Mouse (Mus musculus): ENCODE results near the gene Hspg2.

Gene Hspg2

DNA sequence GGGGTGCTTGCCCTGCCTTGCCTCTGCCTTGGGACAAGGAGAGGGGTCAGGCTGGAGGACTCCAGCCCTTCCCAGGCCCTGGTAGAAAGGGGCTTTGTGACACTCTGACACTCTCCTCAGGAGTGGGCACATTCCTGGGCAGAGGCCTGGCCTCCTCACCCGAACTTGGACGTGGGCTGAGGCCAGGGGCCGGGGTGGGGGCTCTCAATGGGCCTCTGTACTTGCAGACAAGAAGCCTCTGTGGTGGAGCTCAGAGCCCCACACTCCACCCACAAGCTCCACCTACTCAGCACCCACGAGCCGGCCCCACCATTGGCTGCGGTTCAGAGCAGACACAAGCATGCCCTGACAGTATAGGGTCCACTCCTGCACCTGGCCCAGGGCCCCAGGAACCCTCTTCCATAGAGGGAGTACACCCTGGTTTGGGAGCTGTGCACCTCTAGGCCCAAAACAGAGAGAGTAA is 35.0 kb downstream of the Hspg2 start:
- no peak for DNase-seq

DNA sequence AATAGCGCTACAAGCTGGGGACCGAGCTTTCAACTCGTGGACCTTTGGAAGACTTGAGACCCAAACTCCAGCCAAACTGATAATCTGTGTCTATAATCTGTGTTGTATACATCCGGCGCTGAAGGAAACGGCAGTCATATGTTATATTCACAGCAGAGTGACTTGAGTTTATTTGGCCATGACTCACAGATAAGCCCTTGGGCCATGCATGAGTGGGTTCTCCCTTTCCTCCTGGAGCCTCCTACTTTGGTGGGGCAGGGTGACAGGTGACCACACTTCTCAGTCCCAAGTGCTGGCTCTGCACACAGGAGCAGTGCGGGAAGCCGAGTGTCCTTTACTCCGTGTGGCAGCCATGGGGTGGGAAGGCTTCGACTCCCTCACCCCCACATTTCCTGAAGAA is 38.1 kb downstream of the Hspg2 start:
- DNase-seq = no peak

DNA sequence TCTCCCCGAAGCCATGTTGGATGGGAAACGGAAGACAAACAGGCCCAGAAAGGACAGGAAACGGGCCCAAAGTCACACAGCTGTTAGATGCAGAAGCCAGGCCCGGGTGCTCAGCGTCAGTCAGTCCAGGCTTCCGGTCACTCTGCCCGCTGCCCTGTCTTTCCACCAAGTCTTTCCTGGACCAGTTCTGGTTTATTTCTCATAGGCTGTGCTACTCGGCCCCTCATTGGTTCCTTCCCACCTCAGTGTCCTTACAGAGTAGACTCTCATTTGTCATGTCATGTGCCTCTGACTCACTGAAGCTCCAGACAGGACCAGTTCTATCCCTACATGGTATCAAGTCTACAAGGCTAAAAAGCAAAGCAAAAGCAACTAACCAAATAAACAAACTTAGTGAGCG is 41.0 kb downstream of the Hspg2 start:
- DNase-seq = no peak

DNA sequence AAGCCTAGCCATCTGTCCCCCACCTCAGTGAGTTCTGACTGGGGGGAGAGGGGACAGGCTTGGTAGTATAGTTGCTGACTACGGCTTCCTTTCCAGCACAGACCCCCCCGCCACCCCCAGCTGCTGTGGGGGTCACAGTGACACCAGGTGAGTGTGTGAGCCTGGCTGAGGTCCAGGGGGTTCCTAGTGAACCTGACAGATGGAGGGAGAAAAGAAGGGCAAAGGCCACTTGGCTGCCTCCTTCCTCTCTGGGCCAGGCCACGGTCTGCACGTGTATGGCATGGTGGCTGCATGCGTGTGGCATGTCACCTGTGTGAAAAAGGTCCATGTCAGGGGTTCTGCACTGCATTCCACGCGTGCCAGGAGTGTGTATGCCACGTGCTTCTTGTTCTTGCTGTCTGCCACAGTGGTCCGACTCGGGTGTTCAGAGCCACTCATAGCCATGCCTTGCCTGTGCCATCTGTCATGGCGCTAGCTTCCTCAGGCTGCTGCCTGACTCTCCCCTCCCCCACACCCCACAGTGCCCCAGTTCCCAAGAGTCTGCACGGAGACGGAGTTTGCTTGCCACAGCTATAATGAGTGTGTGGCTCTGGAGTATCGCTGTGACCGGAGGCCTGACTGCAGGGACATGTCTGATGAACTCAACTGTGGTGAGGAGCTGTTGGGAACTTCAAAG is 41.6 kb downstream of the Hspg2 start:
- DNase-seq = no peak

DNA sequence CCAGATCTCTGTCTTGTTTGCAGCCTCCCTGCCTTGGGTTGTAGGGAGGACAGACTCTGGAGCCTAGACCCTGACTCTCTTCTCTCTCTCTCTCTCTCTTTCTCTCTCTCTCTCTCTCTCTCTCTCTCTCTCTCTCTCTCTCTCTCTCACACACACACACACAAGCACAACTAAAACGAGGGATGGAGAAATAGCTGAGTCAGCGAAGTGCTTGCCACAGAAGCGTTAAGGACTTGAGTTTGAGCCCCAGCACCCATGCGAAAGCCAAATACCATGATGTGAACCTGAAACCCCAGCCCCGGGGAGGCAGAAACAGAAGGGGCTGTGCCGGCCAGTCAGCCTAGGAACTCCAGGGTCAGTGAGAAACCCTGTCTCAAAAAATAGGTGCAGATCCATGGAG is 44.3 kb downstream of the Hspg2 start:
- DNase-seq = no peak

DNA sequence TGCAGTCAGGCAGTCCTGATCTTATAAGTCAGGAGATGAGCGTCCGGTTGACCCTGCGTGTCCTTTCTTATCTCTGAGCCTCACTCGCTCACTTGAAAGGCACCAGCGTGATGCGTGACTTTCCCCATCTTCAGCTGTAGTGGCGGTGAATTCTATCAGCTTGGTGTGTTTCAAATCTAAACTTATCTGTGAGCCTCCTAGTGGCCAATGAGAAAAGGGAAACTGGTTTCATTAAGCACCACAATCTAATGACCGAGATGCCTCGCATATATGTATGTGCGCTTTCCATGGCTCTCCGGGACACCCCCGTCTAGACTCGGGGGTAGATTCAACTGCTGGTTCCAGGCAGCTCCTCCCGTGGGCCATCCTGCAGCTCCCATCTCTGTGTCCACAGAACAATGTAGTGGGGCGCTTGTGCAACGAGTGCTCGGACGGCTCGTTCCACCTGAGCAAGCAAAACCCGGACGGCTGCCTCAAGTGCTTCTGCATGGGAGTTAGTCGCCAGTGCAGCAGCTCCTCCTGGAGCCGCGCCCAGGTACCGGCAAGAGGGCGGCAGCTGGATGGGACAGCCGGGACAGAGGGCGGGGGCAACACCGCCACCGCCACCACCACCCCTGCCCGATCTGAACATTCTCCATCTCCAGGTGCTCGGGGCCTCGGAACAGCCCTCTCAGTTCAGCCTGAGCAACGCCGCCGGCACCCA is 49.6 kb downstream of the Hspg2 start:
- no peak for DNase-seq

DNA sequence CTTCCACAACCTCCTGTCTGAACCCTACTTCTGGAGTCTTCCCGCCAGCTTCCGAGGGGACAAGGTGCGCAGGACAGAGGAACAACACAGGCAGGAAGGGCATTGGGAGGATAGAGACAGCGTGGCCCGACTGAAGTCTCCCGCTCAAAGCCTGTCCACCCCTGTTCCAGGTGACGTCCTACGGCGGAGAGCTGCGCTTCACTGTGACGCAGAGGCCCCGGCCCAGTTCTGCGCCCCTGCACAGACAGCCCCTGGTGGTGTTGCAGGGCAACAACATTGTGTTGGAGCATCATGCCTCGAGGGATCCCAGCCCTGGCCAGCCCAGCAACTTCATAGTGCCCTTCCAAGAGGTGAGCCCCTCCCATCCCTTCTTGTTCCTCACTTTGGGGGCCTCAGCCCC is 50.2 kb downstream of the Hspg2 start:
- DNase-seq = no peak

DNA sequence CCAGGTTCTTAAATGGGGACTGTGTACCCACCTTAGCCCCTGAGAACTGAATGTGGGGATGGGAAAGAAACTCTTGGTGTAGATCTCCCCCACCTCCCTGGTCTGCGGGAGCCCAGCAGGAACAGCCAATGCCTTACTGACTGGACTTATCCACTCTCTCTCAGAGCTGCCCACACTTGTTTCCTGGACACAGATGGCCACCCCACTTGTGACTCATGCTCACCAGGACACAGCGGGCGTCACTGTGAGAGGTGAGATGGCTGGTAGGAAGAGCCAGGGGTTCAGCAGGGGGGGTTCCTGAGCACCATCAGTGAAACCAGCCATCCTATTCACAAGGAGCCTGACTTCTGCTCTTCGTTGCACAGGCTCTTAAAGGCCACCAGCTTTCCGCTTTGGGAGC is 51.8 kb downstream of the Hspg2 start:
- no peak for DNase-seq

DNA sequence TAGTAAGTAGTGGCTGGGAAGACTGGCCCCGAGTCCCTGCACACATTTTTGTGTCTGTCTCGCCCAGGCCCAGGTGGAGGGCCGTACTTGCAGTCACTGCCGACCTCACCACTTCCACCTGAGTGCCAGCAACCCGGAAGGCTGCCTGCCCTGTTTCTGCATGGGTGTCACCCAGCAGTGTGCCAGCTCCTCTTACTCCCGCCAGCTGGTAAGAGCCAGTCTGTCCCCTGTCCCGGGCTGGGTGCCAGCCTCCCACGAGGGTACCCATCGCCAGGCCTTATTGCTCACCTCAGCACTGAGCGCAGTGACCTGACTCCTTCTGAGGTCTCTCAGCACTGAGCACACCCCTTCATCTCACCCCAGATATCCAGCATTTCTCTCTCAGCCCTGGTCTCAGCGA is 53.4 kb downstream of the Hspg2 start:
- DNase-seq = peak; percentile 13

DNA sequence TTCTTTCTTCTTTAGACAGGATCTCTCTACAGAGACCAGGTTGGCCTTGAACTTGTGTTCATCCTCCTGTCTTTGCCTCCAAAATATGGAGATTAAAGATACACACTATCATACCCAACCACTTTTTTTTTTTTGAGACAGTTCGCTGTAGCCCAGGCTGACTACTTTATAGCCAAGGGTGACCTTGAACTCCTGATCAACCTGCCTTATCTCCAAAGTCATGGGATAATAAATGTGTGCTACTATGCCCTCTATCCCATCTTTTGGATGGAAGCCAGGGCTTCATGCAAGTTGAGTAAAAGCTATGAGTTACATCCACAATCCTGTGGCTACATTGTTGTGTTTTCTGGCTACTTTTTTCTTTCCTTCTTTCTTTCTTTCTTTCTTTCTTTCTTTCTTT is 56.9 kb downstream of the Hspg2 start:
- DNase-seq = no peak

DNA sequence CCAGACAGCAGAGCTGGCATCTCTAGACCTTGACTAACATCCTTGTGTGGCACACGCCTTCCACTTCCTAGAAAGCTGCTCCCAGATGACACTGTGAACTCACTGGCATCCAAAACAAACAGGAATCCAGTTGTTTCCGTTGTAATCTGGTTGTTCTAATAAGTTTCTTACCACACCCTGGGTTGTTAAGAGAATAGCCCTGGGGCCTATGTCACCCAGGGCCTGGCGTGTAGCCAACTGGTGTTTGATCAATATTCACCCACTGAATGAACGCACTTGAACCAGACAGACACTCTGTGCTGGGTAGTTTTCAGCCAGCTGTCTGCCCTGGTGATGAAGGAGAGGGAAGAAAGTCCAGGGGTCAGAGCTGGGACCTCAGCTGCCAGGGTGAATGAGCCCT is 58.8 kb downstream of the Hspg2 start:
- peak; percentile 11 for DNase-seq

DNA sequence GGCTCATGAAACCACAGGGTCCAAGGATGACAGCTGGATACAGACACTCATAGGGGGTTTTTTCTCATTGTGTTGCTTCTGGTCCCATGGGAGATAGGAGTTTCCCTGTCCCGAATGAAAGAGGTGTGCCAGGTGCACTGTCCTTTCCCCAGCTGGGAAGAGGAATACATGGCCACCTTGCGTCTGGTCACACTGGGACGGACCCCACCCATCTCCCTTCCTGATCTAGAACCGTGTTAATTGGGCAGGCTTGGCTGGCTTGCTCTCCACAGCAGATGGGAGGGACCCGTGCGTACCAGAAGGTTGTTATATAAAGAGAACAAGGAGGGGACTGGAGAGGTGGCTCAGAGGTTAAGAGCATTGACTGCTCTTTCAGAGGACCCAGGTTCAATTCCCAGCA is 59.3 kb downstream of the Hspg2 start:
- no peak for DNase-seq

DNA sequence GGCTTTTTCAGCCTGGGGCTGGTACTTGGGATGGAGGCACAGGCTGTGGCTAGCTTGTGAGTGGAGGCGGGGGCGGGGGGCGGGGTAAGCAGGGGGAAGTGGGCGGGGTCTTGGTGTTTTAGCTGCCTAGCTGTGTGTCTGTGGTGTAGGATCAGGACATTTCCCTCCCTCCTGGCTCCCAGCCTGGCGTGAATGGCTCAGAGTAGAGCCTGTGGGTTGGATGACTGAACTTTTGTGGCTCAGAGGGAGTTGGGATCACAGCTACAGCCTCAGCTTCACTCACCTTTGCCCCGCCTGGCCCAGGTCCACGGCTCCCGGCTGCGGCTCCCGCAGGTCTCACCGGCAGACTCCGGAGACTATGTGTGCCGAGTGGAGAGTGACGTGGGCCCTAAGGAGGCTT is 71.8 kb downstream of the Hspg2 start:
- no peak for DNase-seq

DNA sequence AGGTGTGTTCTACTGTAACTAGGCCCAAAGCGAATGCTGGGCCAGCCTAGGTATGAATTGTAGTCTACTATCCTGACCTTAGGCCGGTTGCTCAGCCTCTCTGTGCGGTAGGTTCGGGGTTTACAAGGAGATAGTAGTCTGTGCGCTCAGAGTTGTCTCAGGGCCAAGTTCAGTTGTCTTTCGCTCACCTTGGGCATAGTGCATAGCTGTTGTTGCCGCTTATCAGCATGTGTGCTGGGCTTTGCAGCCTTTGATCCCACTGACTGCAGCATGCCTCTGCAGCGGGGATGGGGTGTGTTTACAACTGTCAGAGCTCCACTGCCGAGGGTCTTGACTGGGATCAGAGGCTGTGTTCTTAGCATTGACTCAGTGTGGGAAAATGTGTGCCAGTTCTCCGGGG is 74.4 kb downstream of the Hspg2 start:
- no peak for DNase-seq

DNA sequence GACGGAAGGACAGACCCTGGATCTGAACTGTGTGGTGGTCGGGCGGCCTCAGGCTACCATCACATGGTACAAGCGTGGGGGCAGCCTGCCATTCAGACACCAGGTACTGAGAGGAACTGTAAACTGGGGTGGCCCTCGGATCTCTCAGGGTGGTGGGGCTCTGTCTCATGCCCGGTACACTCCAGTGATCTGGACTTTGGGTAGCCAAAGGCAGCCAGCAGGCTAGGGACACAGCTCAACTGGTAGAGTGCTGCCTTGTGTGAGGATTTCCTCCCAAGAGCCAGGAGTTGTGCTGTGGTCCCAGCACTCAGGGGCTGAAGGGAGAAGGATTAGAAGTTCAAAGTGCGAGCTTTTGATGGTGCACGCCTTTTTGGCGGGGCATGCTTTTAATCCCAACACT is 77.0 kb downstream of the Hspg2 start:
- DNase-seq = no peak

DNA sequence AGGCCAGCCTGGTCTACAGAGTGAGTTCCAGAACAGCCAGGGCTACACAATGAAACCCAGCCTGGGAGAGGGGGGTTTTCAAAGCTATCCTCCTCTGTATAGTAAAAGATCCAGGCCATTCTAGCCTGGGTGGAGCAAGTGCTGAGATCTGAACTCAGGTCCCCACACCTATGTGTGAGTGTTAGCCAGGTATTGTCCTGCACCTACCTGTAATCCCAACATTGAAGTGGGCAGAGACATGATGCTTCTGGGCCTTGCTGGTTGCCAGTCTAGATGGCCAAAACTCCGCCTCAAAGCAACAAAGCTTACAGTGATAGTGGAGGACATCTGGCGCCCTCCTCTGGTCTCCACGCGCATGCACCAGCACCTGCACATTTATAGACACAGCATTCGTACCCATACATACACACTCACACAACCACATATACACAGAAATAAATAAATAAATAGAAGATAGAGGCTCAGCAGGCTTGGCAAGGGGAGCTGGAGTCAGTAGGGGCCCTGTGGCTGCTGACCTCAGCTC is 77.5 kb downstream of the Hspg2 start:
- DNase-seq = peak; percentile 52

DNA sequence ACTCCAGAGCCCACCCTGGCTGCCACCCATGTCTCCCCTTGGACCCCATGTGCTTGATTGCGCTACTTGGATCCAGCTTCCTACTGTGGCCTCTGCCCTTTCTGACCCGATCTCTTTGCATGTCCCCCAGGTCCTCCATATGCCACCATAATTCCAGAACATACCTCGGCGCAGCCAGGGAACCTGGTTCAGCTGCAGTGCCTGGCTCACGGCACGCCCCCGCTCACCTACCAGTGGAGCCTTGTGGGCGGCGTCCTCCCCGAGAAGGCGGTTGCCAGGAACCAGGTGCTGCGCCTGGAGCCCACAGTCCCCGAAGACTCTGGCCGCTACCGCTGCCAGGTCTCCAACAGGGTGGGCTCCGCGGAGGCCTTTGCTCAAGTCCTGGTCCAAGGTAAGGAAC is 84.9 kb downstream of the Hspg2 start:
- DNase-seq = no peak

DNA sequence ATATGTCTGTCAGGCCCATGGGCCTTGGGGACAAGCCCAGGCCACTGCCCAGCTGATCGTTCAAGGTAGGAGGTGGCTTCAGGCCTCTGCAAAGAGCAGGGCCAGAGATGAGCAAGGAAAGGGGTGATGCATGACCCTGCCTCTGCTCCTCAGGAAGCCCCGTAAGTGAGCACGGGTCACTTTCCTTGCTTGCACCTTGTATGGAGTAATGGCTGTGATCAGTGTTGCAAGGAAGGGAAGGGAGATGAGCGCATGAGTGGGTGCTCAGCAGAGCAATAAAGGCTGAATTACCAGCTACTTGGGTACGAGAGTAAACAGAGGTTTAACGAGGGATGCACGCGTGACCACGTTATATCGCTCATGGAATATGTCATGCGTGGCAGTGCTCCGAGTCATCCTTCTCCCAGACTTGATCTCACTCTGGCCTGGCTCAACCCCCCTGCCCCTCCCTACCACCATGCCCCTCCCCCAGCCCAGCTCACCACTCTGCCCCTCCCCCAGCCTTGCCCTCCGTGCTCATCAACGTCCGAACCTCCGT is 88.2 kb downstream of the Hspg2 start:
- no peak for DNase-seq

DNA sequence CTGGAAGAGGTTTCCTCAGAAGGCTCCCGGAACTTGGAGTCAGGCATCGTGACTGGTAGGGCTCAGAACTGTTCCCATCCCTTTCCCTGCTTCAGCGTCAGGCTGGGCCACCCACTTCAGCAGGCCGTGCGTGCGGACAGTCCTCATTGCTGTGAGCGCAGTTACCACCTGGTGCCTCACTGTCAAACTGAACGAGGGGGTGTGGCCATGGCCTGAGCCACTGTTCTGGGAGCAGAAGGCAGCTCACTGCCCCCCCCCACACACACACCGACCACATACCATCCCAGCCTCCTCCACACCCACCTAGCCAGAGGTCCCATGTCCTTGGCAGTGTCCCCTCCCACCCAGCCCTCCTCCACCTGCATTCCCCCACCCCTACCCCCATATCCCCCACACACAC is 101.3 kb downstream of the Hspg2 start:
- no peak for DNase-seq

DNA sequence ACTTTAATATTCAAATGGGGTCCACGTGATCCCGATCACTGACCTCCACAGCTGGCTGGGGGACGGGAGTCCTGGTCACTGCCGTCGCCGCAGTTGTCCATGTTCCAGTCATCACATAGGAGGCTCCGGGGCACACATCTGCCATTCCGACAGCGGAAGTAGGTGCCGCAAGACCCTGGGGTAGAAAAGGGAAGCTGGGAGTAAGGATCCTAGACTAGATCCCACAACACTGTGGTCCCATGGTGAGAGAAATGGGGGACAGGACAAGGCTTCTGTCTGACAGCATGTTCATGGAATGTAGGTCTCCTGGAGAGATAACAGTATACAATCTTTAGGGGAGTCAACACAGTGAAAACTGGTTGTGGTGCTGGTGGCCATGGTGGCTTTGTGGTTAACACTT is 105.9 kb downstream of the Hspg2 start, which contains the start of gene Ldlrad2:
Ldlrad2 (minus strand) TSS at position 101 of the 400 bp plus-strand sequence.
- no peak for DNase-seq

DNA sequence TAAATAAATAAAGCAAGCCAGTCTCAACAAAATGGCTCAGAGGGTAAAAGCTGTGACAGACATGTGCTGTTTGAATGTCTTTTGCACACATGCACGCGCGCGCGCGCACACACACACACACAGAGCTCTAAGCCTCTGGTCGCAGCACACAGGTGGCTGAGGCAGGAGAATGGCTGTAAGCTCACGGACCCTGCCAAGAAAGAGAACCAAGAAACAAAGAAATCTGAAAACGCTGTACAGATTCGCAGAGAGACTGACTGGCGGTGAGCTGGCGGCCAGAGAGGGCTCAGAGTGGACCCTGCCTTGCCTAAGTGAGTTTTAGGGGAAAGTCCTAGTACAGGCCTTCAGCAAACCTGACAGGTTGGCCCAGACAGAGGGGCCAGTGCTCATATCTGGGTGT is 108.9 kb downstream of the Hspg2 start:
- no peak for DNase-seq

DNA sequence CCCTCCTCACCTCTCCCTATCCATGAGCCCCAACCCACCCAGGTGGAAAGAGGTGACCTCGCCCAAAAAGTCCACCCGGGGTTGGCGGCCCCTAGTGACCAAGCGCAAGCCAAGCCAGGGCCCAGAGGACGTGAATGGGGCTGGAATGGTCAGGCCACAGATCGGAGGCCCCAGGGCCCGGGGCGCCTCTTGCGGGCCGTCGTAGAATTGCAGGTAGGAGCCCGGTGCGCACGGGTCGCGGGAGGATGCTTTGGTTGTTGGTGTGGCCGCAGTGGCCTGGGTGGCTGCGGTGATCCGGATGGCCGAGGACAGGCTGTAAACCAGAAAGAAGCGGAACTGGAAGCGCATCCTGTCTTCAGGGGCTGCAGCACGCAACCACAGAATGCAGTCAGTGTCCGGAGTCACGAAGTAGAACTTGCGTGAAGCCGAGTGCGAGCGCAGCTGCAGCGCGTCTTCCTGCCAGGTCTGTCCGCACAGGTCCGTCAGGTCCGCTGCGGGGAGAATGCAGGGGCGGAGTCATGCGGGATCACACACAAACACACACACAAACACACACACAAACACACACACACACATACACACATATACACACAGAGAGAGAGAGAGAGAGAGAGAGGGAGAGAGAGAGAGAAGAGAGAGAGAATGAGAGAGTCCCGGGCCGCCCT is 109.7 kb downstream of the Hspg2 start:
- peak; percentile 60 for DNase-seq

DNA sequence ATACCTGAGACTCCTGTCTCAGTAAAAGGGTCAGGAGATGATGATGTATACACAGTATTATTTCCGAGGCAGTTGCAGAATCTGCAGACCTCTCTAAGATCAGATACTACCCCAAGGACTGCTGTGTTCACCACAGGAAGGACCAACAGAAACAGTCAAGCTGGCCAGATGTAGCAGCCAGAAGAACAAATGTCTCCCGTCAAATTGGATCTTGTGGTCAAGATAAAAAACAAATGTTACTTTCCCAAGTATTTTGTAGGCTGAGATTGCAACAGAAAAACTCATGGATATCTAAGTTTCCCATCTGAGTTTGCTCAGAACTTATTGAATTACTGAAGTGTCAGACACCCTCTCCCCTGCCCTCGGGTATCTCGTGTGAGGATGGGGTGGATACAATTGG is 111.2 kb downstream of the Hspg2 start:
- DNase-seq = no peak

DNA sequence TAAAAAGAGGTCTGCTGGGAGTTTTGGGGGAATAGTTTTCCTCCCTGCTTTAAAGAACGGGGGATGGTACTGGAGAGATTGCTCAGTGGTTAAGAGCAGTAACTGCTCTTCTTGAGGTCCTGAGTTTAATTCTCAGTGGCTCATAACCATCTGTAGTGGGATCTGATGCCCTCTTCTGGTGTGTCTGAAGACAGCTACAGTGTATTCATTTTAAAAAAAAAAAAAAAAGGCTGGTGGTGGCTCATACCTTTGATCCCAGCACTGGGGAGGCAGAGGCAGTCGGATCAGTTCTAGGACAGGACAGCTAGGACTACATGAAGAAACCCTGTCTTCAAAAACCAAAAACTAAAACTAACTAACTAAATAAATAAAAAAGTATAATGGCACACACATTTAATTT is 111.7 kb downstream of the Hspg2 start:
- no peak for DNase-seq
